ENCODE assay signal across 30 mouse cellular contexts in genomic region chr12:12548688-12549087, GRCm38 (mm10).
DNase-seq lines count a peak whose midpoint lies in the region; ATAC-seq and TF ChIP-seq lines count a peak whose summit lies in the region.
"Had no signal": no experiment of that assay in that cellular context is flagged by ENCODE, and none has a peak within 500 bp of the region (broad histone marks: within the 10 kb centered on the region; RNA-seq: fewer than 3 reads in every experiment).

No protein-coding gene starts in this region.

- H3K36me3 ChIP-seq in forebrain, embryonic 14.5 days (ENCODE audit: control insufficient read depth, insufficient read depth, low read length): no peaks in the 10 kb centered on the region
- no peaks in the 10 kb centered on the region for H3K36me3 ChIP-seq in forebrain, postnatal 0 days (ENCODE audit: insufficient read depth)
- no peaks in the 10 kb centered on the region for H3K36me3 ChIP-seq in limb, embryonic 13.5 days
- no peaks in the 10 kb centered on the region for H3K36me3 ChIP-seq in limb, embryonic 10.5 days
- no peaks in the 10 kb centered on the region for H3K36me3 ChIP-seq in megakaryocyte, embryonic 14.5 days (replicated peaks; ENCODE audit: low read length)
- H3K36me3 ChIP-seq: embryonic facial prominence, embryonic 12.5 days; forebrain, embryonic 12.5 days; G1E; hindbrain, embryonic 10.5 days; hindbrain, embryonic 15.5 days; limb, embryonic 12.5 days had no signal

- H3K9ac ChIP-seq in forebrain, embryonic 14.5 days (ENCODE audit: low read length): no peak overlapping the region
- H3K9ac ChIP-seq in forebrain, postnatal 0 days: no peak overlapping the region
- H3K9ac ChIP-seq in limb, embryonic 13.5 days: no peak overlapping the region
- H3K9ac ChIP-seq: embryonic facial prominence, embryonic 12.5 days; forebrain, embryonic 12.5 days; hindbrain, embryonic 15.5 days; limb, embryonic 12.5 days; liver, embryonic 14.5 days had no signal

- no peaks in the 10 kb centered on the region for H3K27me3 ChIP-seq in forebrain, embryonic 14.5 days (replicated peaks; ENCODE audit: control insufficient read depth, insufficient read depth, low read length)
- H3K27me3 ChIP-seq in forebrain, postnatal 0 days (ENCODE audit: insufficient read depth, low read length): no peaks in the 10 kb centered on the region
- H3K27me3 ChIP-seq in limb, embryonic 13.5 days: no peaks in the 10 kb centered on the region
- no peaks in the 10 kb centered on the region for H3K27me3 ChIP-seq in limb, embryonic 10.5 days (ENCODE audit: low read depth, poor library complexity, severe bottlenecking)
- H3K27me3 ChIP-seq in megakaryocyte, embryonic 14.5 days (replicated peaks): no peaks in the 10 kb centered on the region
- H3K27me3 ChIP-seq: embryonic facial prominence, embryonic 12.5 days; forebrain, embryonic 12.5 days; hindbrain, embryonic 15.5 days; limb, embryonic 12.5 days had no signal

- H3K9me3 ChIP-seq in forebrain, embryonic 14.5 days (replicated peaks; ENCODE audit: control insufficient read depth, low read length): no peaks in the 10 kb centered on the region
- no peaks in the 10 kb centered on the region for H3K9me3 ChIP-seq in forebrain, postnatal 0 days (ENCODE audit: low read length)
- H3K9me3 ChIP-seq in limb, embryonic 13.5 days: no peaks in the 10 kb centered on the region
- no peaks in the 10 kb centered on the region for H3K9me3 ChIP-seq in limb, embryonic 10.5 days (replicated peaks)
- no peaks in the 10 kb centered on the region for H3K9me3 ChIP-seq in megakaryocyte, embryonic 14.5 days
- H3K9me3 ChIP-seq: embryonic facial prominence, embryonic 12.5 days; forebrain, embryonic 12.5 days; hindbrain, embryonic 10.5 days; hindbrain, embryonic 15.5 days; limb, embryonic 12.5 days had no signal

- TF ChIP-seq CTCF in forebrain, postnatal 0 days (IDR thresholded peaks at IDR 0.05; ENCODE audit: low read depth): no peak

- H3K4me3 ChIP-seq in forebrain, embryonic 14.5 days (ENCODE audit: low read depth, low read length): no peak overlapping the region
- H3K4me3 ChIP-seq in forebrain, postnatal 0 days (ENCODE audit: low read depth, low read length): no peak overlapping the region
- H3K4me3 ChIP-seq in limb, embryonic 13.5 days: no peak overlapping the region
- no peak overlapping the region for H3K4me3 ChIP-seq in limb, embryonic 10.5 days
- H3K4me3 ChIP-seq in megakaryocyte, embryonic 14.5 days (replicated peaks): peak overlapping the region; percentile 15
- H3K4me3 ChIP-seq: embryonic facial prominence, embryonic 12.5 days; erythroblast, embryonic 14.5 days; forebrain, embryonic 12.5 days; gastrocnemius, adult 2 months; hindbrain, embryonic 10.5 days; hindbrain, embryonic 15.5 days; limb, embryonic 12.5 days had no signal

- H3K4me1 ChIP-seq in forebrain, embryonic 14.5 days (ENCODE audit: control insufficient read depth, insufficient read depth, low read length): no peaks in the 10 kb centered on the region
- H3K4me1 ChIP-seq in forebrain, postnatal 0 days (ENCODE audit: insufficient read depth): no peaks in the 10 kb centered on the region
- H3K4me1 ChIP-seq in limb, embryonic 13.5 days: peaks cover 18% of the 10 kb centered on the region
- peaks cover 18% of the 10 kb centered on the region; the same call in 1 of the 2 replicates for H3K4me1 ChIP-seq in limb, embryonic 10.5 days
- H3K4me1 ChIP-seq in megakaryocyte, embryonic 14.5 days: peaks cover 87% of the 10 kb centered on the region
- H3K4me1 ChIP-seq: embryonic facial prominence, embryonic 12.5 days; forebrain, embryonic 12.5 days; hindbrain, embryonic 10.5 days; hindbrain, embryonic 15.5 days had no signal

- WGBS in forebrain, embryonic 14.5 days: 48% methylated on average over 2 of the region's 2 CpGs
- 27% methylated on average over 2 of the region's 2 CpGs for WGBS in forebrain, postnatal 0 days
- 14% methylated on average over 2 of the region's 2 CpGs for whole genome bisulfite sequencing in limb, embryonic 13.5 days
- WGBS in limb, embryonic 10.5 days: 51% methylated on average over 2 of the region's 2 CpGs

- H3K4me2 ChIP-seq in forebrain, embryonic 14.5 days (ENCODE audit: low read length): no peak overlapping the region
- no peak overlapping the region for H3K4me2 ChIP-seq in forebrain, postnatal 0 days (ENCODE audit: low read depth)
- H3K4me2 ChIP-seq in limb, embryonic 13.5 days (replicated peaks): no peak overlapping the region
- H3K4me2 ChIP-seq: embryonic facial prominence, embryonic 12.5 days; forebrain, embryonic 12.5 days; hindbrain, embryonic 15.5 days; limb, embryonic 12.5 days; midbrain, embryonic 11.5 days had no signal

- no peak; the same call in 1 of the 2 replicates for ATAC-seq in forebrain, embryonic 14.5 days
- ATAC-seq in forebrain, postnatal 0 days: no peak
- peak; percentile 76; the same call in 1 of the 2 replicates for ATAC-seq in limb, embryonic 13.5 days (ENCODE audit: low FRiP score, low read depth)
- no peak for ATAC-seq in megakaryocyte, adult 5-6 weeks (ENCODE audit: poor library complexity, severe bottlenecking)
- ATAC-seq: inflammation-experienced regulatory T-cells, adult 6 months; midbrain, embryonic 16.5 days had no signal

- DNase-seq in forebrain, embryonic 14.5 days (ENCODE audit: low spot score): peak; percentile 17
- no peak for DNase-seq in forebrain, postnatal 0 days
- no peak for DNase-seq in limb, embryonic 10.5 days (ENCODE audit: low spot score)
- no peak for DNase-seq in embryo, embryonic 11 days
- DNase-seq: adrenal gland, adult 8-10 months; cerebellum, adult 8-10 months; cerebellum, postnatal 25 days; gastrocnemius, adult 2 months; gastrocnemius, postnatal 36 days; heart, postnatal 10 days; kidney, adult 11 months; kidney, postnatal 25 days; lung, postnatal 10 days; right cerebral cortex, postnatal 25 days; spleen, adult 18-20 months; thymus, postnatal 14 days had no signal

- H3K27ac ChIP-seq in forebrain, embryonic 14.5 days (ENCODE audit: low read depth, low read length): no peak overlapping the region
- no peak overlapping the region for H3K27ac ChIP-seq in forebrain, postnatal 0 days (ENCODE audit: low read depth, low read length)
- no peak overlapping the region for H3K27ac ChIP-seq in limb, embryonic 13.5 days
- H3K27ac ChIP-seq in limb, embryonic 10.5 days: no peak overlapping the region
- H3K27ac ChIP-seq: embryonic facial prominence, embryonic 12.5 days; forebrain, embryonic 12.5 days; gastrocnemius, adult 2 months; hindbrain, embryonic 10.5 days; hindbrain, embryonic 15.5 days; limb, embryonic 12.5 days; liver, embryonic 14.5 days had no signal
